Mouse (Mus musculus) kidney, adult 2 months (tissue): ENCODE results near the gene Fbxl8. TPM values are rescaled to one million over a fixed set of nuclear protein-coding genes. Genes with fewer than 3 reads are reported as not detected.
"Not testable (repeated sequence)": the region's sequence is repeated elsewhere in the genome, so short reads cannot be mapped to it uniquely, and the experiment has no call there.

ENCODE experiments used
- DNase-seq: peaks from one replicate; pipeline ENCODE4 v3.0.0; 2021
- H3K27ac ChIP-seq: fragments of 200-500 bp; 2 replicates; pipeline ENCODE4 v1.5.1; 2012; ENCODE audit warnings: low read depth, low read length, control low read depth, inconsistent platforms; ENCODE audit not compliant: insufficient read depth
- H3K27me3 ChIP-seq: fragments of 200-500 bp; replicated peaks from 2 replicates; pipeline ENCODE4 v1.6.1; 2012; ENCODE audit warnings: mild to moderate bottlenecking, moderate library complexity, low read length, inconsistent platforms; ENCODE audit not compliant: control insufficient read depth, insufficient read depth
- H3K36me3 ChIP-seq: fragments of 200-500 bp; 2 replicates; pipeline ENCODE4 v1.6.1; 2012; ENCODE audit warnings: mild to moderate bottlenecking, moderate library complexity, low read length, inconsistent platforms; ENCODE audit not compliant: control insufficient read depth, insufficient read depth
- H3K4me1 ChIP-seq: fragments of 200-500 bp; 2 replicates; pipeline ENCODE4 v1.6.1; 2011; ENCODE audit warnings: low read length; ENCODE audit not compliant: control insufficient read depth, insufficient read depth
- H3K4me3 ChIP-seq: fragments of 200-500 bp; 2 replicates; pipeline ENCODE4 v1.5.1; 2011; ENCODE audit warnings: mild to moderate bottlenecking, low read depth, low read length, control low read depth; ENCODE audit not compliant: insufficient read depth
- CTCF ChIP-seq: fragments of 200-500 bp; conservative IDR thresholded peaks from 2 replicates; pipeline ENCODE4 v1.5.1; 2011; ENCODE audit warnings: low read depth, mild to moderate bottlenecking, control low read depth, low read length, moderate library complexity, mixed read lengths; ENCODE audit not compliant: insufficient read depth, insufficient read length
- POLR2A ChIP-seq: fragments of 200-500 bp; IDR thresholded peaks from one replicate; pipeline ENCODE4 v1.6.1; 2011; ENCODE audit warnings: low read depth, low read length, control low read depth
- WGBS: fragments of 180-500 bp; shearing (Covaris S2); methylation state at CpG from one replicate; pipeline ENCODE4 v1.1.7; 2018; 5-methylcytosine and 5-hydroxymethylcytosine counted together
- polyA plus RNA-seq: library from polyadenylated mRNA; depleted of rRNA; stranded (reverse); fragments of >200 nt; gene quantifications from 2 replicates; pipeline ENCODE4 v1.2.3, GENCODE M21; 2012

The Fbxl8 gene
- polyA plus RNA-seq, 1 experiment: 6.9 TPM

DNA sequence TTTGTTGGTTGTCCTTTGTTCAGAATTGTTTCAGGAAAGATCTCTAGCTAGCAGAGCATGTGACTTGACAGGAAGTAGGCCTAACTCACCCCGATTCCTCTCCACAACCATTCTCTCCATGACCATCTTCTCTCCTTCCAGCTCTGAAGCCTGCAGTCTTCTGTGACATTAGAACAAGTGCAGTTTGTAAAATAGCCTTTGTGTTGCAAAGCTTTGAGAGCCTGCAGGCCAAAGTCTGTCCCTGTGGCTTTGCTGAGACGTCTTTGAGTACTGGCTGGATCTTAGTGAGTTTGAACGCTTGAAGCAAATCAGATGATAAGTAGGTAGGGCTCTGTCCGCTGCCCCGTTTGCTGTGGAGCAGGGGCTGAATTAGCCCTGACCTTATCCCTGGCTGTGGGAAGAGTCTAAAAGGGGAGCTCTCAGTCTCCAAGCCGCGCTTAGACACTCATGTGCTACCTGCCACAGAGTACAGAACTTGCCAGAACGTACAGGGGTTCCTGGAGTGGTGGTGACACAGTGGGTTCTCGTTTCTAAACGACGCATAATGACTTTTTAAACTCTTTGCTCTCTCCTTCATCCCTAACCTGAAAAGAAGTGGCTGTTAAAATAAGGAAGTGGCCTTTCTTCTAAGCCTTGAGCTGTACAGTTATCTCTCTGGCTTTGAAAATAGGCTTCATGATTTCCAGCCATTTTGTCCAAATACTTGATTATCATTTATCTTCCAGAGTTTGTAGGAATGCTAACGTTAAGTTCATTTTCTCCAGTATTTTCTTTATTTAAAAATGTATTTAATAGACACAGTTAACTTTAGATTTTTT, 32.7 kb upstream of the Fbxl8 start:
- Histone ChIP-seq H3K36me3 (peaks cover 2% of the 10 kb centered on the region; the same call in 1 of the 2 replicates), H3K4me3 (no peak overlapping the region), H3K27ac (no peak overlapping the region), H3K27me3 (no peaks in the 10 kb centered on the region), H3K4me1 (peaks cover 3% of the 10 kb centered on the region; the same call in 1 of the 2 replicates)
- DNase-seq: no peak
- TF ChIP-seq CTCF (no peak), POLR2A (no peak)
- 80% methylated on average over 12 of the region's 12 CpGs for WGBS

DNA sequence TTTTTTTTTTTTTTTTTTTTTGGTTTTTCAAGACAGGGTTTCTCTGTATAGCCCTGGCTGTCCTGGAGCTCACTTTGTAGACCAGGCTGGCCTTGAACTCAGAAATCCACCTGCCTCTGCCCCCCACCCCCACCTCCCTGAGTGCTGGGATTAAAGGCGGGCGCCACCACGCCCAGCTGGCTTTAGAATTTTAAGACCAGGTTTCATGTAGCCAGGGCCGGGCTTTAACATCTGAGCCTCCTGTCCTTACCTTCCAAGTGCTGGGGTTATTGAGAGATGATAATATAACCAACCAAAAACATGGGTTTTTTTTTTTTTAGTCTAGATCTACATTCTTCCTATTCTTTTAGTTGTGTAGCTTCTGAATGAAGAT, 32.1 kb upstream of the Fbxl8 start:
- DNase-seq, H3K4me1 ChIP-seq, H3K4me3 ChIP-seq, H3K27me3 ChIP-seq, H3K36me3 ChIP-seq, H3K27ac ChIP-seq: not testable (repeated sequence)
- 94% methylated on average over 4 of the region's 4 CpGs for WGBS

DNA sequence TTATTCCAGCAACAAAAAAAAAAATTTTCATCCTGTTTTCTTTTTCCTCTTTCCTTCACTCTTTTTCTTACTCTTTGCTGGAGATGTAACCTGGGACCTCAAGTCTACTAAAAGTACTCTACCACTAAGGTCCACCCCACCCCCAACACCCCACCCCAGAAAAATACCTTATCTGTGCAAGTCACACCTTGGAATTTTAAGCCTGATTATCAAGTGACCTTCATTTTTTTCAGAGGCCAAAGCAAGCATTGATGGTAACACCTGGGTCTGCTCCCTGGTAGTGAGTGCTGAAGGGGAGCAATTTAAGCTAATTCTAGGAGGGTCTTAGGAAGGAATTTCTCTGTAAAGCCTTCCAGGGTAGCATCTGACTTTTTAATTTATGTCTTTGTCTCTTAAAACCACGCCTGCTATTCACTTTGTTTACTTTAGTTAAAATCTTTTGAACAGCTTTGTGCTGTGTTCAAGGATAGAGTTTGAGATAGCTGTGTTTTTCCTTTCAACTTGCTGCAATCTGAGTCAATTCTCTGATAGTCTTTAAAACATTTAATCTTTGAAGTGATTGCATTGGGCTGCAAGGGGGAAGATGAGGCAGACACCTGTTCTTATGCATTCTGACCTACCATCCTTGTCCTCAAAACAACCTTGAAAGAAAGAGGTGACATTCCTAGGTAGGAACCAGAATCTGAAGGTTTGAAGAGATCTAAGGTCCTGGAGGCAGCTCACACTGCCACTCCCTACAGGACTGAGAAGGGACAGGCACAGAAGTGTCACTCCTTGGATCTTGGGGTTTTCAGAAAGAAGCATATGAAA, 31.1 kb upstream of the Fbxl8 start:
- 64% methylated on average over 1 of the region's 1 CpGs for WGBS
- Histone ChIP-seq H3K4me3 (no peak overlapping the region), H3K36me3 (peaks cover 2% of the 10 kb centered on the region; the same call in 1 of the 2 replicates), H3K4me1 (peaks cover 3% of the 10 kb centered on the region; the same call in 1 of the 2 replicates), H3K27ac (no peak overlapping the region), H3K27me3 (no peaks in the 10 kb centered on the region)
- TF ChIP-seq CTCF (no peak), POLR2A (no peak)
- no peak for DNase-seq

DNA sequence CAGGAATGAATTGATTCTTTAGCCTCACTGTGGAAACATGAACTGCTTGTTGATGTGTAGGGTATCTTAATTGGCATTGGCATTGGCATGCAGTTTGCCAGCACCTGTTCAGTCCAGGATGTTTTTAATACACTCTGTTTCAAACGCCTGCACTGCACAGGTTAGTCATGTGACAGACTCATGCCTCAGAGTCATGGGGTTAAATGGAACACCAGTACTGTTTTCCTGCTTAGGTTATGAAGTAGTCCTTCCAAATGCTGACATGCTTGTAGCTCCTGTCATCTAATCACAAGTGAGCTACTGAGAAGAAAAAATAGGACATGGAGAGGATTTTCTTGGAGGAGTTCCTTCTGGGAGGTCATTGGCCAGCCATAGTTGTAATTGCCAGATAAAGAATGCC, 29.2 kb upstream of the Fbxl8 start:
- Histone ChIP-seq H3K36me3 (peaks cover 7% of the 10 kb centered on the region), H3K27ac (no peak overlapping the region), H3K27me3 (no peaks in the 10 kb centered on the region), H3K4me1 (peaks cover 3% of the 10 kb centered on the region; the same call in 1 of the 2 replicates), H3K4me3 (no peak overlapping the region)
- TF ChIP-seq POLR2A (no peak), CTCF (no peak)
- DNase-seq: peak; percentile 57
- WGBS: 28% methylated on average over 1 of the region's 1 CpGs

DNA sequence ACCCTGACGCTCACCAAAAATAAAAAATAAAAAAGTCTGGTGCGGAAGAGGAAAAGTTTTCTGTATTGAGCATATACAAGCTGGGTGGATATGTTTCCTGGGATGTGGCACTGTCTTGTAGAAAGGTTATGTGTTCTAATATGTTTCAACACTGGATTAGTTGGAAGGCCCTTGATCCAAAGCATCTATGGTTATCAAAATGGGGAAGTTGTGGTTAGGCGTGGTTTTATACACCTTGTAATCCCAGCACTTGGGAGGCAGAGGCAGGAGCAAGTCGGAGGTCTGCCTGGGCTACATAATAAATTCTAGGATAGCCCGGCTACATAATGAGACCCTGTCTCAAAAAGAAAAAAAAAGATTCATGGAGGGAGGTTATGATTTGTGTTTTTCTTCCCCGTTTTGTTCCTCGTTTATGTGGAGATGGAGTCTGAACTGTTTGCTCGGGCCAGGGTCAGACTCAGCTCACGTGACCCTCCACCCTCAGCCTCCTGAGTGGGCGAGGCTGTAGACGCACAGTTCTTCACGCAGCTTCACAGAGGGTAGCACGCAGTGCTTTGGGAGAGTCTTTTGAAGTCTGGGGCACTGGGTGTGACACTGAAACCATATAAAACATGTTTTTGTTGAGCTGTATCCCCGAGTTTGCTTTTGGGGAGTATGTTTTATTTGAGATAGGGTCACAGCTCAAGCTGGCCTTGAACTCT, 26.9 kb upstream of the Fbxl8 start:
- 87% methylated on average over 14 of the region's 14 CpGs for WGBS
- Histone ChIP-seq H3K27ac (no peak overlapping the region), H3K27me3 (no peaks in the 10 kb centered on the region), H3K4me3 (no peak overlapping the region), H3K36me3 (peaks cover 14% of the 10 kb centered on the region), H3K4me1 (peaks cover 3% of the 10 kb centered on the region; the same call in 1 of the 2 replicates)
- DNase-seq: no peak
- no peak for TF ChIP-seq CTCF
- TF ChIP-seq POLR2A: no peak

DNA sequence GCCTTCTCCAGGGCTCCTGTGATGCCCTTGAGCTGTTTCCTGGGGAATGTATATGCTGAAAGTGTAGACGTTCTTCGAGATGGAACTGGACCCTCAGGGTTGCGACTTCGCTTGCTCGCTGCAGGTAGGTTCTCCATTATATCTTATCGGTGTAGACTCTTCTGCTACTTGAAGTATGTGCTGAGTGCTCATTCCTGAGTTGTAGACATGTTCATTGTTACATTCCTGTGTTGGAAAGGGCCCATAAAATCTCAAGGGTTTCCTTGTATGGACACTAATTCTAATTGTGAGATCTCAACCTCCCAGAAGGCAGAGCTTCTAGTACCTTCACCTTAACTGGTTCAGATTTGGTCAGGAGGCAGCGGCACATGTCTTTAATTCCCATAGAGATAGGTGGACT, 23.4 kb upstream of the Fbxl8 start:
- no peak for DNase-seq
- TF ChIP-seq POLR2A (no peak), CTCF (no peak)
- Histone ChIP-seq H3K27ac (no peak overlapping the region), H3K4me3 (no peak overlapping the region), H3K4me1 (no peaks in the 10 kb centered on the region), H3K36me3 (peaks cover 13% of the 10 kb centered on the region), H3K27me3 (no peaks in the 10 kb centered on the region)
- WGBS: 98% methylated on average over 7 of the region's 7 CpGs

- H3K4me3 ChIP-seq: no peak overlapping the region
- TF ChIP-seq CTCF (no peak), POLR2A (no peak)
- DNase-seq: no peak
- WGBS: 96% methylated on average over 6 of the region's 6 CpGs
- no peak overlapping the region for H3K27ac ChIP-seq
- peaks cover 2% of the 10 kb centered on the region; the same call in 1 of the 2 replicates for H3K36me3 ChIP-seq
- no peaks in the 10 kb centered on the region for H3K27me3 ChIP-seq
- H3K4me1 ChIP-seq: no peaks in the 10 kb centered on the region
These were observed 12.5 kb upstream of the Fbxl8 start for GRCm38 (mm10) chr8:105251954-105252353.
